Mouse (Mus musculus): ENCODE measurements around the gene Kcng3.

Kcng3 gene

GRCm38 (mm10) chr17:83631783-83632652, at the start of gene Kcng3:
Kcng3 (minus strand) TSS chr17:83631895.
- peak in 1 of 2 experiments; percentile 2 for DNase-seq

- no peak for DNase-seq
These were observed 45.7 kb upstream of the Kcng3 start for GRCm38 (mm10) chr17:83677370-83677769.

- no peak for DNase-seq
These were observed 41.0 kb upstream of the Kcng3 start for GRCm38 (mm10) chr17:83672685-83673084.

- no peak for DNase-seq
These were observed 36.4 kb upstream of the Kcng3 start for GRCm38 (mm10) chr17:83667934-83668690.

- DNase-seq: no peak
These were observed 35.0 kb upstream of the Kcng3 start for GRCm38 (mm10) chr17:83666597-83667287.

GRCm38 (mm10) chr17:83664761-83665160, 33.1 kb upstream of the Kcng3 start:
- no peak for DNase-seq

- no peak for DNase-seq
These were observed 27.2 kb upstream of the Kcng3 start for GRCm38 (mm10) chr17:83658943-83659342.

GRCm38 (mm10) chr17:83657375-83657774, 25.7 kb upstream of the Kcng3 start:
- DNase-seq: no peak

- no peak for DNase-seq
These were observed 24.0 kb upstream of the Kcng3 start for GRCm38 (mm10) chr17:83655732-83656131.

- no peak for DNase-seq
These were observed 23.0 kb upstream of the Kcng3 start for GRCm38 (mm10) chr17:83654651-83655136.

- DNase-seq: no peak
These were observed 21.9 kb upstream of the Kcng3 start for GRCm38 (mm10) chr17:83653635-83654034.

GRCm38 (mm10) chr17:83650932-83651682, 19.4 kb upstream of the Kcng3 start:
- DNase-seq: no peak

- no peak for DNase-seq
These were observed 18.3 kb upstream of the Kcng3 start for GRCm38 (mm10) chr17:83649986-83650385.

GRCm38 (mm10) chr17:83647413-83647812, 15.7 kb upstream of the Kcng3 start:
- no peak for DNase-seq

GRCm38 (mm10) chr17:83646425-83647163, 14.9 kb upstream of the Kcng3 start:
- no peak for DNase-seq

GRCm38 (mm10) chr17:83645226-83645808, 13.6 kb upstream of the Kcng3 start:
- peak in 1 of 2 experiments; percentile 1 for DNase-seq

GRCm38 (mm10) chr17:83637393-83637792, 5.7 kb upstream of the Kcng3 start:
- peak; percentile 10 to 11 for DNase-seq

- DNase-seq: no peak
These were observed 4.7 kb upstream of the Kcng3 start for GRCm38 (mm10) chr17:83636443-83636842.

GRCm38 (mm10) chr17:83632653-83633570, 1.2 kb upstream of the Kcng3 start:
- peak; percentile 59 to 65 for DNase-seq

Data from cerebellum, postnatal 36 days (tissue).